9 mouse cellular contexts compared by ENCODE assay signal in the genomic region with DNA sequence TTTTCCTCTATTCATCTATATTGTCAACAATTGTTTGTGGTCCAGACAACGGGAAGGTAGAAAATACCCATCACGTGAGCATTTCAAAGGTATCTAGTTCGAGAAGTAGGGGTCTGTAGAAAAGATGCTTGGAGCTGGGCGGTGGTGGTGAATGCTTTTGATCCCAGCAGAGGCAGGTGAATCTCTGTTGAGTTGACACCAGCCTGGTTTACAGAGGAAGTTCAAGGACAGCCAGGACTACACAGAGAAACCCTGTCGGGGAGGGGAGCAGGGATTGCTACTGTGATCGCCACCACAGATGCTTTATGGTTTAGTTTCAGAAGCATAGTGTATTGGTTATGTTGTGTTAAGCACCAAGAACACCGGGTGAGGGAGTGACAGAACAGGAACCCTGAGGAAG. TPM values are rescaled to one million over a fixed set of nuclear protein-coding genes. Genes with fewer than 3 reads are reported as not detected.
A peak's percentile ranks its signal among the peaks of the same experiment; 100 is the strongest.
DNase-seq lines count a peak whose midpoint lies in the region; ATAC-seq lines count a peak whose summit lies in the region.
"Had no signal": no experiment of that assay in that cellular context is flagged by ENCODE, and none has a peak within 500 bp of the region (broad histone marks: within the 10 kb centered on the region; RNA-seq: fewer than 3 reads in every experiment).

No protein-coding gene starts in this region.

- WGBS in liver, embryonic 12.5 days (ENCODE audit: insufficient replicate concordance), result 15% methylated on average over 7 of the region's 7 CpGs

- no peaks in the 10 kb centered on the region for H3K9me3 ChIP-seq in erythroblast, embryonic 14.5 days (ENCODE audit: control insufficient read depth, low read length)
- no peaks in the 10 kb centered on the region for H3K9me3 ChIP-seq in liver, embryonic 12.5 days (replicated peaks)

- peaks cover 28% of the 10 kb centered on the region for H3K4me1 ChIP-seq in erythroblast, embryonic 14.5 days (ENCODE audit: control insufficient read depth)
- peaks cover 26% of the 10 kb centered on the region for H3K4me1 ChIP-seq in liver, embryonic 12.5 days

- ATAC-seq in erythroblast, adult 5-6 weeks (replicated peaks; ENCODE audit: low FRiP score, poor library complexity, severe bottlenecking), result no peak
- ATAC-seq in liver, embryonic 12.5 days, result no peak

- peaks cover 38% of the 10 kb centered on the region for H3K36me3 ChIP-seq in erythroblast, embryonic 14.5 days (ENCODE audit: control insufficient read depth)
- H3K36me3 ChIP-seq in liver, embryonic 12.5 days, result peaks cover 30% of the 10 kb centered on the region

- peak; percentile 15 for DNase-seq in thymus, postnatal 4 days
- no peak for DNase-seq in thymus, postnatal 10 days (ENCODE audit: low spot score in 2 of 2)
- no peak for DNase-seq in MN1 (ENCODE audit: low spot score)
- no peak for DNase-seq in layer of hippocampus, postnatal 25 days (ENCODE audit: extremely low spot score in 1 of 2, low spot score in 1 of 2)
- no peak for DNase-seq in spleen, adult 18-20 months

- H3K9ac ChIP-seq in liver, embryonic 12.5 days, result peak overlapping the region; percentile 81

- peak overlapping the region; percentile 19; the same call in 1 of the 2 replicates for H3K27ac ChIP-seq in liver, embryonic 12.5 days

- peak overlapping the region; percentile 84 for H3K4me3 ChIP-seq in erythroblast, embryonic 14.5 days (replicated peaks)
- H3K4me3 ChIP-seq in liver, embryonic 12.5 days, result peak overlapping the region; percentile 75

- H3K4me2 ChIP-seq in liver, embryonic 12.5 days, result peak overlapping the region; percentile 85

- no peaks in the 10 kb centered on the region for H3K27me3 ChIP-seq in erythroblast, embryonic 14.5 days (ENCODE audit: control insufficient read depth)
- H3K27me3 ChIP-seq in liver, embryonic 12.5 days (replicated peaks), result no peaks in the 10 kb centered on the region

RNA-seq across cellular contexts. Expression of a gene that starts 1.0 kb away (rescaled TPM):
- polyA plus RNA-seq in erythroblast, embryonic 14.5 days (2012), result 5.4 and 7.7 TPM in 2 replicates
- total RNA-seq in erythroblast, adult 5-6 weeks (2015; ENCODE audit: low replicate concordance), result 35.1 and 44.2 TPM in 2 replicates
- total RNA-seq in erythroblast, adult 5-6 weeks (2017; ENCODE audit: low replicate concordance), result 16.2 and 40.8 TPM in 2 replicates
- 23.1 and 26.7 TPM in 2 replicates for polyA plus RNA-seq in liver, embryonic 12.5 days (2016; fragmentation: Nextera tagmentation; extraction: Ambion mirVana)
- total RNA-seq in layer of hippocampus, postnatal 25 days (2021), result 10 to 100 TPM; 77.2 to 82.3 TPM

RNA-seq across cellular contexts. Expression of a gene that starts 12.9 kb away (rescaled TPM):
- polyA plus RNA-seq in erythroblast, embryonic 14.5 days (2012), result 0.61 and 0.75 TPM in 2 replicates
- total RNA-seq in erythroblast, adult 5-6 weeks (2015; ENCODE audit: low replicate concordance), result 1.7 TPM in 1 of 2 replicates, not detected in the other
- not detected in 2 replicates for total RNA-seq in erythroblast, adult 5-6 weeks (2017; ENCODE audit: low replicate concordance)
- 1.7 and 2.9 TPM in 2 replicates for polyA plus RNA-seq in liver, embryonic 12.5 days (2016; fragmentation: Nextera tagmentation; extraction: Ambion mirVana)
- total RNA-seq in layer of hippocampus, postnatal 25 days (2021), result 1 to 10 TPM in 1 of 2 experiments, not detected in 1; 1.8 TPM
- polyA plus RNA-seq: frontal cortex, adult 2 months had no signal

RNA-seq across cellular contexts. Expression of a gene that starts 14.3 kb away (rescaled TPM):
- polyA plus RNA-seq in erythroblast, embryonic 14.5 days (2012), result 7.1 and 8.9 TPM in 2 replicates
- total RNA-seq in erythroblast, adult 5-6 weeks (2015; ENCODE audit: low replicate concordance), result 4.0 and 14.0 TPM in 2 replicates
- total RNA-seq in erythroblast, adult 5-6 weeks (2017; ENCODE audit: low replicate concordance), result 26.1 and 31.4 TPM in 2 replicates
- polyA plus RNA-seq in liver, embryonic 12.5 days (2016; fragmentation: Nextera tagmentation; extraction: Ambion mirVana), result 7.9 and 8.8 TPM in 2 replicates
- total RNA-seq in layer of hippocampus, postnatal 25 days (2021), result 10 to 100 TPM in 1 of 2 experiments, 1 to 10 TPM in 1; 10.0 to 11.1 TPM

RNA-seq across cellular contexts. Expression of a gene that starts 14.5 kb away (rescaled TPM):
- polyA plus RNA-seq in erythroblast, embryonic 14.5 days (2012), result 4.4 and 5.0 TPM in 2 replicates
- total RNA-seq in erythroblast, adult 5-6 weeks (2015; ENCODE audit: low replicate concordance), result 17.1 and 18.1 TPM in 2 replicates
- total RNA-seq in erythroblast, adult 5-6 weeks (2017; ENCODE audit: low replicate concordance), result 41.8 and 86.0 TPM in 2 replicates
- 36.3 and 36.9 TPM in 2 replicates for polyA plus RNA-seq in liver, embryonic 12.5 days (2016; fragmentation: Nextera tagmentation; extraction: Ambion mirVana)
- total RNA-seq in layer of hippocampus, postnatal 25 days (2021), result 10 to 100 TPM; 67.2 to 80.8 TPM

RNA-seq across cellular contexts. Expression of a gene that starts 41.5 kb away (rescaled TPM):
- 0.11 and 0.15 TPM in 2 replicates for polyA plus RNA-seq in erythroblast, embryonic 14.5 days (2012)
- total RNA-seq in erythroblast, adult 5-6 weeks (2015; ENCODE audit: low replicate concordance), result 0.77 and 0.84 TPM in 2 replicates
- total RNA-seq in erythroblast, adult 5-6 weeks (2017; ENCODE audit: low replicate concordance), result 2.0 and 3.2 TPM in 2 replicates
- 3.3 and 3.8 TPM in 2 replicates for polyA plus RNA-seq in liver, embryonic 12.5 days (2016; fragmentation: Nextera tagmentation; extraction: Ambion mirVana)
- 10 to 100 TPM; 21.3 to 23.3 TPM for total RNA-seq in layer of hippocampus, postnatal 25 days (2021)
